Mouse (Mus musculus) urinary bladder, postnatal 4 days (tissue): ENCODE results near the gene Ccr1.

Experiments
- DNase-seq, 2 experiments: peaks; one replicate each; pipeline ENCODE4 v3.0.0; 2021 to 2022; ENCODE audit warnings: low spot score in 2 of 2

Ccr1 gene

DNA sequence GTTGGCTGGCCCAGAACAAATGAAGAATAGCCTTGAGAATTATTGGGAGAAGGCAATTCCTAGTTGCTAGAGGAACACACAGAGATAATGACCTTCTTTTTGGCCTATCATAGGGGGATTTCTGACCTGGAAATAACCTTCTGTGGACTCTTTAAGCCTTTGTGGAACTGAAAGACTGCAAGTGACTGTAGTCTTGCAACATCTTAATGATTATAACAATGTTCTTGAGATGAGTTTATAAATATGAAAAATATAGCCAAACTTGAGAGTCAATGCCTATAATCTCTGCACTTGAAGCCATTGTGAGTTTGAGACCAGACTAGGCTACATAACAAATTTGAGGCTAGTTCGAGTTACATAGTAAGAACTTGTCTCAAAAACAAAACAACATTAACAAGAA is 11.6 kb downstream of the Ccr1 start:
- no peak for DNase-seq

DNA sequence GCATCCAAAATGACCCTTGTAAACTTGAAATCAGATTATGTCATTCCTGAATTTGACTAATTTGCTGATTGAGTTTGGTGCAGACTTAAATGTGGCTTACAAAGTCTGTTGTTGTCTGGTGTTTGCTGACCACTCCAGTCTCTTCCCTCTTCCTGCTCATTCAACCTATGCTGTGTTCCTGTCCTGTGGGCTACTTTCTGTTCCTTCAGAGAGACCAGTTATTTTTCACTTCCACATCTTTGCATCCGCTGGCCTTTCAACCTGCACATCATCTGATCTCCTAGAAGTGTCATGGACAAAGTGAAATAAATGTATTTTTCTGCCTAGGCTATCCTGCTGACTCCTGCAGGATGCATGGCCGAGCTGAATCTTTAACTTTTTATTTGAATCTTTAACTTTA is 14.9 kb downstream of the Ccr1 start:
- DNase-seq, result no peak

- no peak for DNase-seq
These were observed 17.3 kb downstream of the Ccr1 start for GRCm38 (mm10) chr9:123951176-123951575.

- no peak for DNase-seq
These were observed 19.1 kb downstream of the Ccr1 start for GRCm38 (mm10) chr9:123949432-123949831.

GRCm38 (mm10) chr9:123947815-123948214 is 20.7 kb downstream of the Ccr1 start:
- no peak for DNase-seq

- DNase-seq, result no peak
These were observed 26.5 kb downstream of the Ccr1 start for GRCm38 (mm10) chr9:123942025-123942424.

DNA sequence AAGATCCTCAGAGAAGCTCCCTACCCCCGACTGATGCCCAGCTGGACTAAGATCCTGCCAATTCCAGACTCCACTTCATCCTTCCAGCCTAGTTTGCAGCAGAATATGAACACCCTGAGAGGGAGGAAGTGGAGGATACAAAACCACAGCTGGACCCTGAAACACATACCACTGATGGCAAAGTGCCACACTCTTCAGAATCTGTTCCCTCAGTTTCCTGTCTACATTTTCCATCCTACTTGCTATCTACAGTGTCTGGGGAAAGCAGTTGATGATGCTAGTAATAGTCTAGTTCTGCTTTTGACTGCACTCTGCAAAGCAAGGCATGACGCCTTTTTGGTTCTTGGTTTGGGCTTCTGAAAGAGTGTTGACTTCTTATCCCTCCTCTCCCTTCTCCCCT is 27.2 kb downstream of the Ccr1 start:
- DNase-seq, result no peak

DNA sequence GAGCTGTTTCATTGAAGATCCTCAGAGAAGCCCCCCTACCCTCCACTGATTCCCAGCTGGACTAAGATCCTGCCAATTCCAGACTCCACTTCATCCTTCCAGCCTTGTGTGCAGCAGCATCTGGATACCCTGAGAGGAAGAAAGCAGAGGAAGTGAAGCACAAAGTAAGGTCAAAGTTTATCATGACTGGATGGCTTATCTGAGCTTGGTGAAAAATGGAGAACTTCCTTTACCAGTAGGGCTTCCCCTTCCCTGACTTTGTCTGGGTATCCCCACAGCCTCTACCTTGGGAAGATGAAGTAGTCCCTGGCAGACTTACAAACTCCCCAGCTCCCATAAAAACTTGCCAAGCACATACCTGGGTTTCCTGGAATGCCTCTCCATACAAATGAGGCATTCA is 27.9 kb downstream of the Ccr1 start:
- no peak for DNase-seq

- DNase-seq, result no peak
These were observed 28.3 kb downstream of the Ccr1 start for GRCm38 (mm10) chr9:123940168-123940567.

DNA sequence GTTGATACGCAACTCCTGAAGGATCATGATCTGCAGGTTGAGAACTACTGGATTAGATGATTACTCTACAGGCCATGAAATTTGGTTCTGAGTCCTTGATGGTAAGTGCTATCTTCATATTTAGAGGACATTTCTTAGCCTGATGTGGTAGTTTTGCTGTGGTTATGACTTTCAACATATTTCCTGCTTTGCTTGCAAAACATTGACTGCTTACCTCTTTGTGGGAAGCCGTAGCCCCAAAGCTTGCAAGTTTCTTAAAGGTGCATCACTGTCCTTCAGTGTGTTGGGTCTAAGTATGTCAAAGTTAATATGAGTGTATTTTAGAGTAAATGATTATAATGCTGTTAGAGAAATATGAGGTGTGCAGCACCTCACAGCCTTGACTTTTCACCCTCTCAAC is 30.5 kb downstream of the Ccr1 start:
- DNase-seq, result no peak

DNA sequence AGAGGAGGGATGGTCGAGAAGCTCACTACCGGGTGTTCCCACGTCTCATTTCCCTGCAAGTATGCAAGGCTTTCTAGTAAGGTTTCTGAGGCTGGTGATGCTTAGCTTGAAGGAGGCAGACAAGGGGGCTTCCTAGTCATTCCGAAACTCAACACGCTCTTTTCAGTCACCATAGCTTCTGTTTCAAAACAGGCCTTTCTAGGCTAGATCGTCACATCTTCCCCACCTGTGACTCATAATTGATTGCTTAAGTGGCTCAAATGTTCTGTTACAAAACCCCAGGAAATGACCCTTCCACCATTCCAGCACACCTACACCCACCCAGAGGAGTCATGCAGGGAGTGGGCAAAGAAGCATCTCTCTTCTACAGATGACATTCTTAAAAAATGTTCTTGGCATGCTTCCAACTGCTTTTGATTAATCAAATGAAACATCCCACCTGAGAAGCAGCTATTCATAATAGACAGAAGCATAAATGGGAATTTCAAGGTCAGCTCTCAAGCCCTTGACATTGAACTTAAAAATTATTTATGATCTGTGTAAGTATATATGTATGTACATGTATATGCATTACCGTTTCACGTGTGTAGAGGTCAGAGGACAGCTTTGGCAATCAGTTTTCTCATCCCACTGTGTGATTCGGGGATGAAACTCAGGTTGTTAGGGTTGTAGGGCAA is 31.8 kb downstream of the Ccr1 start:
- DNase-seq, result no peak

DNA sequence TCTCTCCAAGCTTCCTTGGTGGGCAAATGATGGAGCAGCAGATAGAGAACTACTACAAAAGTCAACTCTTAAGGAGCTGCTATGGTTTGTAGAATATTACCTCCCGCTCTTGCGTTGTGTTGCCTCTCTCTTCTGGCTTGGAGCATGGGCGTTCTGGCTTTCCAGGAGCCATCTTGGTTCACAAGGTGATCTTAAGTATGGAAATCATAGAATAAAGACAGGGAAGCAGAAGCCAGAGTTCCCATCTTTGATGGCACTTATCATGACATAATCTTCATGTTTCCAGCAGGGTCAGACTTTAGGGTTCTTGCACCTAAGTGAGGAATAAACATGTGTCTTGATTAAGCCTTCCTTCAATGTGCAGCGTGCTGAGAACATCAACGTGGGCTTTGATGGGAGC is 32.7 kb downstream of the Ccr1 start:
- no peak for DNase-seq

- DNase-seq, result no peak
These were observed 33.1 kb downstream of the Ccr1 start for GRCm38 (mm10) chr9:123935346-123935745.

DNA sequence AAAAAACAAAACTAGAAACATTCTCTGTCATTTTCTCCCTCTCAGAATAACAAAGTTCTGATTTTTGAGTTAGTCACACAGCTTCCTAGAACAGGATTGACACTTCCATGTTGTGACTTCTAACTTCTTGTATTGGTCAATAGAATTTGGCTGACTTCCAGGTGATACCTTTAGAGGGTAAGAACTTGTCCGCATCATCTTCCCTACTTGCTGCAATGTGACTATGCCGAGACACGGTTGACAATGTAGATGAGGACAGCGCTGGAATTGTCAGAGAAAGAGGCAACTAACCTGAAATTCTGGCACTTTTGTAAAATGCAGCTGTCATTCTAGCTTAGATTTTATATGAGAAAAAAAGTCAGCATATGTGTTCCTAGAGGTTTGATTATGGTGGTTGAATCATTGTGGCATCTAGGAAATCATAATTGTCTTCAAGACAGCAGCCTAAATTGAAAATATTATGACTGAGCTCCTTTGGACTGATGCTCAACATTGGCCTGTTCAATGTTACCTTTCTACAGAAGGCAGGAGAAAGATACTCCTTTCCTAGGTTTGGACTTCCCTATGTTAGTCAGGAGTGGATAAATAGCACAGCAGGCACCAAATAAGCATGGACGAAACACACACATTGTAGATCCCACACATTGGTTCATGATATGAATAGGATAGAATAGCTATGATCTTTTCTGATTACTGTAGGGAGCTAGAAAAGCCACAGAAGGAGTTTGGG is 34.6 kb downstream of the Ccr1 start:
- no peak for DNase-seq

DNA sequence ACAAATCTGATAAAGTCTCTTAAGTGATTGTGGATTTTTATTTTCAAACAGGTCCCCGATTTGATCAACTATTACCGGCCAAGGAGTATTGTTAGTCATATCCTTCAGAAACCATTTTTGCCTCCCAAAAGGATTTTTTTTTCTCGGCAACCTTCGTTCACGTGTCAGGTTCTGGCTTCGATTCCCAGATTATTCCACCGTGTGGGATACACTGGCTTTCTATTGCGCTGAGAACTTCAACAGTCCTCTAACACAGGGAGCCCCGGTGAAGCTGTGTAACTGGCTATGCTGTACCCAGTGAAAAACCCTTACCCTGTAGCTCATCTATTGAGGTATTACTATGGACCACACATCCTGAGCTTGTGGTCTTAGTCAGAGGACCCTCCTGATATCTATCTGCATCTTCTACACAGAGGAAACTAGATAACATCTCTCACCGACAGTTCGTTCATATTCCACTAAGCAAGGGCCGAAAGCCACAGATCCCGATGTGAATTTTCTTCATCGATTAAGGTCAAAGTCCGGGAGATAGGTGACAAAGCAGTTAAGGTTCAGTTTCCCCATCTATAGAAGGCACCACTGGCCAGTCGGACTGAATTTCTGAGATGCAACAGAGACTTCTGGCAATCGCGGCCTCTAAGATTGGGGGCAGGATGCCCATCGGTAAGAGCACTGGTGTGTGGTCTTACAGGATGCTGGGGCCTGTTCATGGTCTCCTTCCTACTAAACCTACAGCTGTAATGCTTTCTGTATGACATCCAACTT is 35.4 kb downstream of the Ccr1 start:
- DNase-seq, result no peak

DNA sequence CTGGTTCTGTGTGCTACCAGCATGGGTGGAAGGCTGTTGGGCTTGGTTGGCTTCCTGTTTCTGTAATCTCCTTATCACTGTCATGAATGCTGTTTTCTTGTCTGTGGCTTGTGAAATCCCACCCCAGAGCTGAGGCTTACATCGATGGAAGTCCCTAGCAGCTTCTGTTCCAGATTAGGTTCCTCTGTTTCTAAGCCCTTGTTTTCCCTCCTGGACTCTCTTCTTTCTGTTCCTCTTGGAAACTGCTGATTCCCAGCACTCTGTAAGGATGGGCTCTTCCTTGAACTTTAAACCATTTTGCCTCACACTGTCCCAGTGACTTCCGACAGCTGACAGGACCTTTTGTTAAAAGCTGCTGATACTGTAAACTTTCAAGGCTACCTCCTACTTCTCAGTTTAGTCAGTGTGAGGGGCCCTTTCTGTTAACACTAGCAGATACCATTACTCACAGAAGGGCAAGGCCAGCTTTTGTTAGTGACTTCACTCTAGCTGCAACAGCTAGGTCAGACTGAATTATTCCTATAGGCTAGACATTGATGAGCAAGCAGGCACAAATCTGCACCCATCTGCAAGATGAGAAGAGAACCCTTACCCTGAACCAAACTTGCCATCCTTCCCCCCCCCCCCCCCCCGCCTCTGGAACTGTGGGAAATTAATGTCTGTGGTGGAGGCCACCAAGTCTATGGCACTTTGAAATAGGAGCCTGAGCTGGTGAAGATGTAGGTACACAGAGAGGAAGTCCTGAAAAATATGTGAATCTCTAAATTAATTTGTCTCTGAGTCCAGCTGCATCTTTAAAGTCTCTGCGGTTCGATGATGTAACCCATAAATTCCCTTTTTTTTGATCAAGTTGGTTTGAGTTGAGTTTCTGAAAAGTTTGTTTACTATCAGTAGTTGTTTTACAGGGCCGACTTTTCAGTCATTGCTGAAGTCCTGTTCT is 36.5 kb downstream of the Ccr1 start:
- DNase-seq, result no peak

DNA sequence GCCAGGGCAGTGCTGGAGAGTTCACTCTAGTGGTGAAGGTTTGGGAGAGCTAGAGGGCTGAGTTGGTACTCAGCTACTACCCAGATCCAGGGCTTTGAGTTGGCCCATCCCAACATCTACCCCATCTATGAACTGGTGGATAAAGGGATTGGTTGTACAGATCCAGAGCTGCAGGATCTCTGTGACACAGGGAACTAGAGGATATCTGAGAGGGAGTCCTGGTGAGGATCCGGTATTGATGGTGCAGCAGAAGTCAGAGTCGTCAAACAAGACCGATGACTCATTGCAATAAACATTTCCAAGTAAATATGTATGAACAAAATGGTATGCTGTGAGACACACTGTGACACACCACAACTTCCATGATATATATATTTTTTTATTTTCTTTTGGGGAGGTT is 37.6 kb downstream of the Ccr1 start:
- DNase-seq, result no peak

GRCm38 (mm10) chr9:123930476-123930875 is 38.0 kb downstream of the Ccr1 start:
- no peak for DNase-seq

DNA sequence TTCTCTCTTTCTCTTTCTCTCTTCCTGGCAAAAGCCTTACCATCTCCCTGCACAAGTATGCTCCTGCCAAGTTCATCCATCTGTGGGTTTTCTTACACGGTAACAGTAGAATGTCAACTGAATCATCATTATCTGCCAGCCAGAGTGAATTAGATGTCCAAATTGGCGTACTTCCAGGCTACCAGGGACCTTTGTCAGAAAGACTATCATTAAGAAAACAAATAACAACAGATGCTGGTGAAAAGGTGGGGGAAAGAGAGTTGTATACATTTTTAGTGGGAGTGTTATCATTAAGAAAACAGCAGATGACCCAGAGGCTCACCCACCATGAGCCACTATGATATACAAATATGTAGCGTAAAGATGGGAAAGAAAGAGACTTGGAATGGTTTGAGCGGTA is 38.6 kb downstream of the Ccr1 start:
- DNase-seq, result no peak

DNA sequence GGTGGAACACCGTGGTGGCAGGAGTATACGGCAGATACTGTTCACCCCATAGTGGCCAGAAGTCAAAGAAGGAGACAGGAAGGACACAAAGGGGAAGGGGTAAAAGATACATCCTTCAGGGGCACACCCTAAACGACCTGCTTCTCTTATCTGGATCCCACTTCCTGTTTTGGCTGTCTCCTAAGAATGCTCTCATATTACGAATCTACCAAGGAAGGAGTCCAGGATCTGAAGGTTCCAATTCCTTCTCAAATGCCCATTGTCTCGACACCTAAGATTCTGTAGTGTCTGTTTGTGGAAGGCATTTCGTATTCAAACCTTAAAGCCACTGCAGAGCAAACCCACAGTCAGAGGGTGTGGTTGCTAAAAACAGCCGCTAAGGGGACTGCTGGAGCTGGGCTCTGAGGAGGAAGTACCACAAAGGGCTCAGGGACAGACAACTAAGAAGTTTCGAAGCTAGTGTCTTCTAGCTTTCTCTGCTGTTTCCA is 39.7 kb downstream of the Ccr1 start:
- DNase-seq, result no peak

- DNase-seq, result no peak
These were observed 40.3 kb downstream of the Ccr1 start for GRCm38 (mm10) chr9:123928118-123928758.
